Mouse (Mus musculus): Measurements from ENCODE around the gene Jagn1.

Jagn1 gene

DNA sequence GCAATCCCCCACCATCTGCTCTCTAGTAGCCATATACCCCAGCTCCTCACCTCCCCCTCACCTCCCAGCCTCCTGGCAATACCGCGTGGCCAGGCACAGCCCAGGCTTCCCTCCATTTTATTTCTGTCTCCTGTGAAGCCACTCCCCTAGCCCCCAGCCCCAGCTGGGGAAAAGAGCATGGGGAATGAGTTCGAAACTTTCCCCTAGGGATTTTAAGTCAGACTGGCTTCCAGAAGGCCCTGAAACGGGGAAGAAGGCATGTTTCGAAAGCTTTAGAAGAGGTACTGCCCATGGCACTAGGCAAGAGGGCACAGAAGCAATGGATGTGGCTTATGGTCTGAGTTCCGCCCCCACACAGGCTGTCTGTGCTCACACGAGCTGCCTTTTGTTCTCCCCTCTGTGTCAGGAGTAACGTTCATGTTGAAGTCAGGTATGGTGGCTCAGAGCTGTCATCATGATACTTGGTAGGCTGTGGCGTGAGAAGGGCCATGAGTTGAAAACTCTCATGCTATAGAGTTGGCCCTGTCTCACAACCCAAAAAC is 6.6 kb upstream of the Jagn1 start, which contains the start of gene Cidec:
Gene Cidec (minus strand): TSS at position 97 of the 542 bp plus-strand sequence.
- DNase-seq = no peak

DNA sequence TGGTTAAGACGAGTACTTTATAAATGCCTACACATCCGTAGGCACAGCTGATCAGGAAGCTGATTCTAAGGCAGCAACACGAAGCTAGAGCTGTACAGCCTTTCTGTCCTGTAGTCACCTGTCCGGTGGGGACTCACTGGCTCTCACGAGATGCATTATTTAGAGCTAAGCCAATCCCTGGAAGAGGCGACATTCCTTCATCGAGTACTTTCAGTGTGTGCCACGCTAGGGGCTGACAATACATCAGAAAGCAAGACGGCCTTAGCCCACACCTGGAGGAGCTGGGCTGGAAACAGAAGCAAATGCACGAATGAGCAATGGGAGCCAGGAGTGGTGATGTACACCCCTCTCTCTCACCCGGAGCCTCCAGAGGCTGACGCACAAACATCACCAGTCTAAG is 5.2 kb upstream of the Jagn1 start:
- no peak for DNase-seq

DNA sequence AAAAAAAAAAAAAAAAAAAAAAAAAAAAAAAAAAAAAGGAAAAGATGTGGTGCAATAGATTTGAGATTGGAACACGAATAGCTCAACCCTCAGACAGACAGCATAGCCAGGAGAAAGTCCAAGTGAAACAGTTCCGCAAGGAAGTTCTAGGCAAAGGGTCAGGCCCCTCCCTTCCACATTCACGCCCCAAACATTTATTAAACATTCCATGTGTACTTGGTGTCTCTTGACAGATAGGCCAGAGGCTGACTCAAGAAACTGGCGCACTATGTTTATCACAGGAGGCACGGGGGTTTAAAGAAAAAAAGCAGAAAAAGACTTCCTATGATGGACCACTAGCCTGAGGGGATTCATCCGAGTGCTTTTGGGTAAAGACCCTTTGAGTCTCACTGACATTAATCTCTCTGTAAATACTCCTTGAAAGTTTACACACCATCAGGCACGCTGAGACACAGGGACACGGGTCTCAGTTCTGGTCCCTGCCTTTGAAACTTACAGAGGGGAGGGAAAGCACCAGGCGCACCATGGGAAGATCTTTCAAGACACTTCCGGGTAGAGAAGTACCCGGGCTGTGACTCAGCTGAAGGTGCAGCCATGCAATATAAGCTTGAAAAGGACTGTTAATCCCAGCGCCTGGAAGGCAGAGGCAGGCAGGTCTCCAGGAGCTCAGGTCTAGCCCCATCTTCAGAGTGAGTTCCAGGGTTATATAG is 3.5 kb upstream of the Jagn1 start:
- no peak for DNase-seq

DNA sequence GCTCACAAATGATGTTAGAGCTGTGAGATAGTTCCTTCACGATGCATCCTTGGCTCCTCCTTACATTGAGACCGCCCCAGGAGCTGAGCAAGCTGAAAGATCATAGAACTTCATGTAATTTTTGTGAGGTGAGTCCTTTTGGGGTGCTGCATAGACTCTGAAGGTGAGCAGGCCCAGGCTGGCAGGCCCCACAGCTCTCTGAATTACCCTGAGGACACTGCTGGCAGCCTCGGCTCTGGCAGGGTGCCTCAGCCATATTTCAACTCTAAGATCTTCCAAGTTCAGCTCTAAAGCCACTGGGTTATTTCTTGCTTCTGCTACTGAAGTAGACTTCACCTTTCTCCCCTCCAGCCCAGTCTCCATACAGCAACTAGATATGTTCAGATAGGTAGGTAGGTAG is 1.7 kb upstream of the Jagn1 start:
- DNase-seq = no peak

DNA sequence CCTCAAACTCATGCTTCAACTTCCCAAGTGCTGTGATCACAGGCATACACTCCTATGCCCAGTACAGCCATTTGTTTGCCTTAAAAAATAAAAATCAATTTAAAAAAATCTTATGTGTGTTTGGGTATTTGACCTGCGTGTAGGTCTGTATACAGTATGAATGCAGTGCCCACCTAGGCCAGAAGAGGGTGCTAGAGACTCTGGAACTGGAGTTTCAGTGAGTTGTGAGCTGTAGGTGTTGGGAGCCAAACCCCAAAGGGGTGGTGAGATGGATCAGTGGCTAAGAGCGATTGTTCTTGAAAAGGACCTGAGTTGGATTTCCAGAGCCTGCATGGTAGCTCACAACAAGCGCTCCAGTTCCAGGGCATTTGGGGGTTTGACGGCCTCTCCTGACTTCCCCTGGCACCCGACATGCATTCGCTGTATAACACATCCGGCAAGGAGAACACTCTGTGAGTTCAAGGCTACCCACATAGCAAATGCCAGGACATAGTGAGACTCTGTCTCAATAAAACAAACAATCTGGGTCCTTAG is 1.2 kb upstream of the Jagn1 start:
- DNase-seq = peak; percentile 81

DNA sequence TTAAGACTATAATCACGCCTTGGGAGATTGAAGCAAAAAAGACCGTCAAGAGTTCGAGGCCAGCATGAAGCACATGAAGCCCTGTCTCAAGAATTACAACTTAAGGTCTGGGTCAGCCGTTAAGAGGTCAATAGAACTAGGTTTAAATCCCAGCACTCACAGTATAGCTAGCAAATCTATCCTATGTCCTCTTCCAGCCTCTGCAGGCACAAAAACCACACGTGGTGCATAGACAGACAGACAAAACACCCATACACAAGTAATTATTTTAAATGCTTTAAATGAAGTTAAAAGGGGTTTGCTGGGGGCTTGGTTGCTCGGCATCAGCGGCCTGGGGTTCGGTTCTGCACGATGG is 305 bp upstream of the Jagn1 start:
- DNase-seq = no peak

DNA sequence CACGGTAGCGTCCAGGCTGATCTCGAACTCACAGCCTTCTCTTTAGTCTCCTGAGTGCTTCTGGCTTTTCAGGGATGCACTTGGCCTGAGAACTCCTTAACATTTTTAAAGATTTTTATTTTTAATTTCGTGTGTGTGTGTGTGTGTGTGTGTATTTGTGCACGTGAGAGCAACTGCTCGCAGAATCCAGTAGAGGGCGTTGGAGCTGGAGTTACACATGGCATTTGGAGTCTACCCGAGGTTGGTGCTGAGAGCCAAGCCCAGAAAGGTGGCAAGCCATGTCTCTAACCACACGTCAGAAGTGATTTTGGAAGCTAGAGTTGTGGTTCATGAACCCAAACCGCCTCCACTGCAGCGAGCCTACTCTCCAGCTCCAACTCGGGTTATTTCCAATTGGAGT is 722 bp downstream of the Jagn1 start:
- DNase-seq = peak; percentile 16

DNA sequence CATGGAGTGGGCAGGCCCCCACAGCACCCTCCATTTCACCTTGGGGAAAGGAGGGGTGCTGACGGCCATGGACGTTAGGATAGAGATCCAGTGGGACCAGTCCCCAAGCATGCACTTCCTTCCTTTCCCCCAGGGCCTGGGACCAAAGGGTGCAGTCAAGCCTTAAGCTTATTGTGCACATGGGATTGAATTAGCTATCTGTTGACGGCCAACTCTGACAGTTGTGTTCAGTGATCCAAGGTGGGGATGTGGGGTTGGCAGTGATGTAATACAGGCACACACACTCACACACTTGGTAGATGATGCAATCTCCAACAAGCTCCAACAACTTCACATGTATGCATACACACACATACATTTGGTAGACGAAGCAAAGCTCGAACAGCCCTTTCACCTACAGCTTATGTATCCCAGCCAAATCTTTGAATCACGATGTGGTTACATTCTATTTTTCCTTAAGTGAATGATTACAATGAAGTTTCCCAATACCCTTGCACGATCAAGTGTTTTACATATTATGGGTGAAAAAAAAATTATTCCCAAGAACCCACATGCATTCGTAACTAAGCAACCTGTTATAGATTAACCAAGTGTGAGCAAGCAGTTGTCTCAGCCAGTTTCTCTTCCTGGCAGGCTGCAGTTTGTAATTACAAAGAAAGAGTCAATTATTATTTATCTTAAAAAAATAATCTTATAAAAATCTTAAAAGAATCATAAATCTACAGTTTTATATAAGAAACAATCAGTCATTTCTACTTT is 2.0 kb downstream of the Jagn1 start:
- no peak for DNase-seq

DNA sequence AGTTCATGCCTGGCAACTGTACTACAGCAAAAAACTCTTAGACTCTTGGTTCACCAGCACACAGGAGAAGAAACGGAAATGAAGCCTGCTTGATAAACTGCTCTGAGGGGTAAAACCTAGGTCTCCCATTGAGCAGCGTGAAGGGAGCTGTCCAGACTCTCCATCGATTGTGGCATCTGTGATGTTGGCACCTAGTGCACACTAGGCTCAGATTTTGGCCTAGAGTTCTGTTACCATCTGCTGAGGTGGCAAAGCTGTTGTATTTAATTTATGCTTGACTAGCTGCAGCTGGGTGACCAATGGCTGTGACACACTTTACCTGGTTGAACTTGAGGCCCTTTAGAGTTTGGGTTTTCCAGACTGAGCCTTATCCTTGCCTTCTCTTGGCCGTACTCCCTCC is 5.3 kb downstream of the Jagn1 start:
- no peak for DNase-seq

DNA sequence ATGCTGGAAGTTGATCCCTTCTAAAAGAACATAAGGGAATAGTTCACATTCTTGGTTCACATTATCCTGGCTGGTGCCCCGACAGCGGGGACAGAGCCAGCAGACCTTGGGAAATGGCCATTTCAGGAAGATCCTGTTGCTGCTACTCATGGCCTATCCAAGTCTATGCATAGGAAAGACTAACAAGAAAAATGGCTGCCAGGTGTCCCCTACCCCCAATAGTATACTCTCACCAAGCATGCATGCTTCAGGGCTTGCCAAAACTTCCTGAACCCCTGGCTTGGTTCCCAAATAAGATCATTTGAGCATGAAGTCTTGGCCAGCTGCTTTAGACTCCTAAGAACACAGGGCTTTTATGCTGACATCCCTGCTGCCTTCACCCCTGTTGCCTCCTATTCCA is 9.5 kb downstream of the Jagn1 start:
- no peak for DNase-seq

DNA sequence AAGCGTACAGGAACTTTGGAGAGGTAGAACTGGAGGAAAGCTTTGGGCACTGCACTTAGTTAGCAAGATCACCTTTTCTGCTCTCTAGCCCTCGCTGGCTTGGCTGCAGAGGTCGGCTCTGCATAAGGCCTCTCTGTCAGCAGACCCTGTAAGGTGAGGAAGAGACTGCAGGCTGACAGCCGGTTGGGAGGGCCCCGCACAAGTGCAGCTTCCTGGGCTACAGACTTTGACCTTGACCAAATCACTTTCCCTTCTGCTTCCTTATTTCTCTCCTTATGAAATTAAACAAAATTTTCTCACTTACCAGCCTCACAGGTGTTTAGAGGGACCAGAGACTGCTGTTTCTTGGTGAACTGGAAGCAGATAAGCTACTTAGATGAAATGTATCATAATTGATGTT is 12.6 kb downstream of the Jagn1 start:
- no peak for DNase-seq

DNA sequence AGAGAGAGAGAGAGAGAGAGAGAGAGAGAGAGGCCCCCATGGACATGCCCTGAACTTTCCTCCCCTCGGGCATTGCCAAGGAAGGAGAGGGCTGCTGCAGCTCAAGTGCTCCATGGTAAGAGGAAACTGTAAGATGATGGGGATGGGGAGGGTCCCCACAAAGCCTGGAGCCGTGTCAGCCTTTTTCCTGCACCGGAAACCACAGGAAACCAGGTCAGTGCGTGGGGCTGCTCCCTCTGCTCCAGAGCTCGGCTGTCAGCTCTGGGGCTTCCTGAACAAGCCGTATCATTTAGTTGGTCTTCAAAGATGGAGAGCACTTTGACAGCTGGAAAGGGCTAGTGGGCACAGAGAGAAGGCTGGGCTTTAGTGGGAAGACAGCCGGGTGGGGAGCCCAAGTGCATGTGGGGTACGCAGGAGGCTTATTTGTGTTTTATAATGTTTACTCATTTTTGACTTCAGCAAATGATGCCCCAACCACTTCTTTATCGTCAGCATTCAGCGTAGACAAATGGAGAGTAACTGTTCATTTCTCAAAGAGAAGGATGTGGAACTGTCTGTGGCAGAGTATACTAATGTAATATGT is 15.7 kb downstream of the Jagn1 start, which contains the start of gene Il17re:
Gene Il17re (plus strand): TSS at position 533 of the 583 bp plus-strand sequence.
- DNase-seq = no peak

DNA sequence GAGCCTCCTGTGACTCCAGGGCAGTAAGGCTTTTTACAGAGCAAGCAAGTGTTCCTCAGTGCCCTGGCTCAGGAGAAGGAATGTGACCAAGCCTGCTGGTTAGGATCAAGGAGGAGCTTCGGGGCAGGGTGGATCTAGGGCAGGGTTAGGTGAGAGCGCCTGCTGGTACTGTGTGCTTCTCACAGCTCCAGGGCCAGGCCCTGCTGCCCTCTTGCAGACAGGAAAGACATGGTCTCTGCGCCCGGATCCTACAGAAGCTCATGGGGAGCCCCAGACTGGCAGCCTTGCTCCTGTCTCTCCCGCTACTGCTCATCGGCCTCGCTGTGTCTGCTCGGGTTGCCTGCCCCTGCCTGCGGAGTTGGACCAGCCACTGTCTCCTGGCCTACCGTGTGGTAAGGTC is 16.3 kb downstream of the Jagn1 start:
- no peak for DNase-seq

DNA sequence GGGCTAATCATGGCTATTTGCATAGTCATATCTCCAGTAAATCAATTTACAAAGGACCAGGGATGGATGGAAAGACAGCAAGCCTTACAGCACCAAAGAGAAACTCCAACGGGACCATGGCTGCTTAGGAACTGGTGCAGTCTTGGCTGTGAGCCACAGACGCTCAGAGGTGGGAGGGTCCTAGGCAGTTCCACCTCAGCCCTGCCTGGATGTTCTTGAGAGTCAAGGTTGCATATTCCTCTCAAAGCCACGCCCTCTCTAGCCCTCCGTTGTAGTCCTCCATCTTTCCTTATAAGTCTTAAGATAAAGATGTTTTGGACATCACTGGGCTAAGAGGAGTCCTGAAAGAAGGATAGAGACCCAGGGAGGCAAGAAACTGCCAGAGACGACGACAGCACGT is 21.7 kb downstream of the Jagn1 start:
- DNase-seq = no peak

DNA sequence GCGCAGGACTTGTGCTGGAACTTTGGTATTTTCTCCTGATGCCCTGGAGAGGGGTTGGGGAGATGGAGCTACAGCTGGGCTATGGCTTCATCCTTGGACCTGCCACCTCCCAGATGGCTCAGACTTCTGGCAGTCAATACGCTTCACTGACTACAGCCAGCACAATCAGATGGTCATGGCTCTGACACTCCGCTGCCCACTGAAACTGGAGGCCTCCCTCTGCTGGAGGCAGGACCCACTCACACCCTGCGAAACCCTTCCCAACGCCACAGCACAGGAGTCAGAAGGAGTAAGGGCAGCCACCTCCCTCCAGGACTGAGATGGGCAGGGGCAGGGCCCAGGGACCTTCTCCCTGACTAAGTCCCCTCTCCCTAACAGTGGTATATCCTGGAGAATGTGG is 23.2 kb downstream of the Jagn1 start:
- no peak for DNase-seq

DNA sequence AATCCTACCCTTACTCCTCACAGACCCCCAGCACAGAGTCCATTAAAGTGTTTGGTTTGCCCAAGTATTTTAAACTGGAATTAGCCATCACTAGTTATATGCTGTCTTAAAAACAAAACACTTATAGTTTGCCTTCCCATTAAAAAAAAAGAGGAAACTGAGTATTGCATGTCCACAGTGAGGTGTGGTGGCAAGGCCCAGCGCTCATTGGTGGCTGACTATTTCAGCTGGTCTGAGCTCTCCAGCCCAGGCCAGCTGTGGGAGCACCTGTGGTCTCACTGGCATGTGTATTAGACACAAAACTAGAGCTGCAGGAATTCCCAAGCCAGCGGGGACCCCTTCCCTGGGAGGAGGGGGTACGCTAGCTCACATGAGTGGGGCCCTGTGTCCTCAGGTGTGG is 26.1 kb downstream of the Jagn1 start:
- DNase-seq = no peak

DNA sequence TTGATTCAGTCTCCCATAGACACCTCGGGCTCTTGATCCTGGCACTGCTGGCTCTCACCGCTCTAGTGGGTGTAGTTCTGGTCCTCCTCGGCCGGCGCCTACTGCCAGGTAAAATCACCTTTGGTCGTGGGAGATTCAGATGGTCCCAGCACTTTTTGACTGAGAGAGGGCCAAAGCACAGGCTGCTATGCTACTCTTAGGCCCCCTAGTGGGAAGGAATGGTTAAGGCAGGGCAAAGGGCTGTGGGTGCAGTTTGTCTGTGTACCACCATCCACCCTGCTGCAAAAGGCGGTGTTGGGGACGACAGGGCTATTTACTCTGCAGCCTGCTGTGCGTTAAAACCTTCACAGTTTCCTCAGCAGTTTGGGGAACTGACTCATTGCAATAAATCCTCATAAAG is 26.7 kb downstream of the Jagn1 start:
- peak; percentile 80 for DNase-seq

DNA sequence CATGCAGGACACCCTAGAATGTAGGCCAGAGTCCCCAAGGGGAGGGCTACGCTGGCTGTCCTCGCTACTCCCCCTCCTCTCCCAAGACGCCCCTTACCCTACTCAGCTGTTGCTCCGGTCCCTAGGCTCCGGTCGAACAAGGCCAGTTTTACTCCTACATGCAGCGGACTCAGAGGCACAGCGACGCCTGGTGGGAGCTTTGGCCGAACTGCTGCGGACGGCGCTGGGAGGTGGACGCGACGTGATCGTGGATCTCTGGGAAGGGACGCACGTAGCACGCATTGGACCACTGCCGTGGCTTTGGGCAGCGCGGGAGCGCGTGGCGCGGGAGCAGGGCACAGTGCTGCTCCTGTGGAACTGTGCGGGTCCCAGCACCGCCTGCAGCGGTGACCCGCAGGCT is 27.1 kb downstream of the Jagn1 start:
- peak; percentile 85 for DNase-seq

DNA sequence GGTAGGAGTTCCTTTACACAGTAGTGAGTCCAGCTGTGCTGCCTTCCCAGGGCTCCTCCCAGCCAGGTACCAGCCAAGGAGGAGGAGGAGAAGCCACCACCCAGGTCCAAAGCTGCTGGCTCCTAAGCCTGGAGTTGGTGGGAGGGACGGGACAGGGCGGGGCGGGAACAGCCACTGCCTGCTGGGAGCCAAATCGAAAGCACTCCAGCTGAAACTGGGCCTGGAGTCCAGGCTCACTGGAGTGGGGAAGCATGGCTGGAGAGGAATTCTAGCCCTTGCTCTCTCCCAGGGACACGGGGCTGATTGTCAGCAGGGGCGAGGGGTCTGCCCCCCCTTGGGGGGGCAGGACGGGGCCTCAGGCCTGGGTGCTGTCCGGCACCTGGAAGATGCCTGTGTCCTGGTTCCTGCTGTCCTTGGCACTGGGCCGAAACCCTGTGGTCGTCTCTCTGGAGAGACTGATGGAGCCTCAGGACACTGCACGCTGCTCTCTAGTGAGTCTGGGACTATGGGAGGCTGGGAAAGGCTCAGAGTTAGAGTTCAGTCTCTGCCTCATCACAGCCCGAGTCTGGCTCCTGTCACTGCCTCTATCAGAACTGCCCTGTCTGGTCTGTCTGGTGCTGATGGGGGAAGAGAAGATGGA is 29.0 kb downstream of the Jagn1 start, which contains the start of gene Il17rc:
Gene Il17rc (plus strand): TSS at position 131 of the 640 bp plus-strand sequence.
- DNase-seq = no peak

DNA sequence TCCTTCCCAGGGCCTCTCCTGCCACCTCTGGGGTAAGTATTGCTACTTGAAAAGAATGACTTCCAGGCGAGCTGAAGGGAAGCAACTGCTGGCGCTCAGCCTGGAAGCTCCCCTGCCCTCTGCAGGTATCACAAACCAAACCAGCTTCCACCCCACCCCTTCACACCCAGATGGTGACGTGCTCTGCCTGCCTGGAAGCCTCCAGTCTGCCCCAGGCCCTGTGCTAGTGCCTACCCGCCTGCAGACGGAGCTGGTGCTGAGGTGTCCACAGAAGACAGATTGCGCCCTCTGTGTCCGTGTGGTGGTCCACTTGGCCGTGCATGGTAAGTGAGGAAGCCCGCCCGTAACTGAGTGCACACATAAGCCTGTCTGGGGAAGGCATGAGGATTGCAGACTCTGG is 29.7 kb downstream of the Jagn1 start:
- no peak for DNase-seq

DNA sequence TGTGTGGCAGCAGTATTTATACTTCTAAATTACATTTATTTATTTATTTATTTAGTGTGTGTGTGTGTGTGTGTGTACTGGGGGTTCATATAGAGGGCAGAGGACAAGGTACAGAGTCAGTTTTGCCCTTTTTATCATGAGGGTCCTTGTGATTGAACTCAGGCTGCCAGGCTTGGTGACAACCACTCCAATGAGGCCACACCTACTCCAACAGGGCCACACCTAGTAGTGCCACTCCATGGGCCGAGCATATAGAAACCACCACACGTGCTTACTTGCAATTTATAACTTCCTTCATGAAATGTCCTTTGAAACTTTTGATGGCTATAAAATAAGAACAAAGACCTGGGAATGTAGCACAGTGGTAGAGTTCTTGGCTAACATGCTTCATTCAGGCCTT is 30.9 kb downstream of the Jagn1 start:
- no peak for DNase-seq

DNA sequence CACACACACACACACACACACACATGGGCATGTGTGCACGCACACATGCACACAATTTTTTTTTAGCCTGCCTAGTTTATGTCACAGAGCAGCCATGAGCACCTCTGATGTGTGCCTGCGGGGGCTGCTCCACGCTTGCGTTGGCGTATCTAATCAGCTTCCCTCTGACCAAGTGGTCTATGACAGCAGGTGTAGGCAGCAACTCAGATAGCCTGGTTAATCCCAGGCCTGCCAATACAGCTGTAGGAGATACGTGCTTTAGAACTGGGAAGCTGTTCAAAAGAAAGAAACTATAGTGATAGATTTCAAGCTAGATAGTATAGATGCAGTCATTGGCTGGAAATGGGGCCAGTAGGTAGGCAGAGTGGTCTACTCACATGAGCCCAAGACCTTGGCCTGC is 31.3 kb downstream of the Jagn1 start:
- DNase-seq = no peak

DNA sequence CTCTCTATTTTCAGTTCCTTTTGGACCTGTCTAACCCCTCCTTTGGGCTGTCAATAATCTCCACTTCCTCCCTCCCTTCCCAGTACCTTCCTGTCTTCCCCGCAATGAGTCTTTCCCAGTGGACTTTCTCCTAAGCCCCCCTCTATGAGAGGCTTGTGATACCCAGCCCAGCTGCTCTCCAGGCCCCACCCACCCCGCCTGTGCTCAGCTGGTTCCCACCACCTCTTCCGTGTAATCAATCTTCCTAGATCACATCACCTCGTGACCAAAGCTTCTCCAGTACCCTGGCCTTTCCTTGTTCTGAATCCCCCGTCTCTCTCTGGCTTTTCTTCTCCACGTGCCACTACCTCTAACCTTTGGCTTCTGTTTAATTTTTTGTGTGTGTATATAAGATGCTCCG is 35.0 kb downstream of the Jagn1 start:
- no peak for DNase-seq

Measured in embryo, embryonic 11 days (tissue).